In genomic region chr9:48644926-48645647, GRCm38 (mm10) we compare ENCODE assay signal across 9 mouse cellular contexts. TPM values are rescaled to one million over a fixed set of nuclear protein-coding genes. Genes with fewer than 3 reads are reported as not detected.
A peak's percentile ranks its signal among the peaks of the same experiment; 100 is the strongest.
DNase-seq lines count a peak whose midpoint lies in the region; ATAC-seq and TF ChIP-seq lines count a peak whose summit lies in the region.
"Had no signal": no experiment of that assay in that cellular context is flagged by ENCODE, and none has a peak within 500 bp of the region (broad histone marks: within the 10 kb centered on the region; RNA-seq: fewer than 3 reads in every experiment).

No protein-coding gene starts in this region.

- no peak overlapping the region for H3K4me2 ChIP-seq in forebrain, embryonic 15.5 days (replicated peaks)
- H3K4me2 ChIP-seq: neural tube, embryonic 13.5 days had no signal

- TF ChIP-seq CTCF in bone marrow, adult 2 months (IDR thresholded peaks at IDR 0.05; ENCODE audit: control insufficient read depth, insufficient read depth, low read length): peak; percentile 39; the same call in 1 of the 2 replicates

- peak; percentile 53 for DNase-seq in forebrain, embryonic 10.5 days (ENCODE audit: extremely low spot score, low spot score)
- DNase-seq in left cerebral cortex, postnatal 4 days: peak; percentile 30
- DNase-seq in left cerebral cortex, adult 9 months (ENCODE audit: low spot score in 2 of 2): no peak
- DNase-seq in heart, embryonic 10.5 days (ENCODE audit: low spot score): peak; percentile 67
- DNase-seq in urinary bladder, postnatal 25 days (ENCODE audit: low spot score): no peak

- no peak overlapping the region for H3K4me3 ChIP-seq in forebrain, embryonic 10.5 days
- no peak overlapping the region for H3K4me3 ChIP-seq in forebrain, embryonic 15.5 days
- H3K4me3 ChIP-seq in bone marrow, adult 2 months (replicated peaks; ENCODE audit: control insufficient read depth, low read depth, low read length): no peak overlapping the region
- H3K4me3 ChIP-seq in heart, embryonic 10.5 days: no peak overlapping the region
- H3K4me3 ChIP-seq: neural tube, embryonic 13.5 days had no signal

- H3K4me1 ChIP-seq in forebrain, embryonic 10.5 days: peaks cover 47% of the 10 kb centered on the region
- H3K4me1 ChIP-seq in forebrain, embryonic 15.5 days: peaks cover 25% of the 10 kb centered on the region
- no peaks in the 10 kb centered on the region for H3K4me1 ChIP-seq in bone marrow, adult 2 months (ENCODE audit: control insufficient read depth, insufficient read depth, low read length)
- peaks cover 32% of the 10 kb centered on the region for H3K4me1 ChIP-seq in heart, embryonic 10.5 days

- no peak for TF ChIP-seq POLR2A in bone marrow, adult 2 months (IDR thresholded peaks at IDR 0.05; ENCODE audit: borderline replicate concordance, control insufficient read depth, low read depth, low read length)

- H3K36me3 ChIP-seq in forebrain, embryonic 10.5 days (replicated peaks): no peaks in the 10 kb centered on the region
- no peaks in the 10 kb centered on the region for H3K36me3 ChIP-seq in forebrain, embryonic 15.5 days
- no peaks in the 10 kb centered on the region for H3K36me3 ChIP-seq in heart, embryonic 10.5 days

- peaks cover 16% of the 10 kb centered on the region; the same call in 1 of the 2 replicates for H3K9me3 ChIP-seq in forebrain, embryonic 10.5 days
- H3K9me3 ChIP-seq in forebrain, embryonic 15.5 days: peaks cover 3% of the 10 kb centered on the region; the same call in 1 of the 2 replicates
- H3K9me3 ChIP-seq in heart, embryonic 10.5 days: peaks cover 7% of the 10 kb centered on the region

- no peak overlapping the region for H3K27ac ChIP-seq in forebrain, embryonic 10.5 days
- H3K27ac ChIP-seq in forebrain, embryonic 15.5 days (replicated peaks): no peak overlapping the region
- H3K27ac ChIP-seq in bone marrow, adult 2 months (ENCODE audit: control insufficient read depth, insufficient read depth, low read depth, low read length, poor library complexity): no peak overlapping the region
- no peak overlapping the region for H3K27ac ChIP-seq in heart, embryonic 10.5 days
- H3K27ac ChIP-seq: neural tube, embryonic 13.5 days had no signal

- H3K27me3 ChIP-seq in forebrain, embryonic 10.5 days (ENCODE audit: poor library complexity, severe bottlenecking): 0 out of 2 replicates have a peak, but pooled peaks cover 9% of the 10 kb centered on the region
- peaks cover 19% of the 10 kb centered on the region; the same call in 1 of the 2 replicates for H3K27me3 ChIP-seq in forebrain, embryonic 15.5 days
- H3K27me3 ChIP-seq in heart, embryonic 10.5 days (ENCODE audit: insufficient read depth, poor library complexity, severe bottlenecking): peaks cover 20% of the 10 kb centered on the region

- no peak for ATAC-seq in forebrain, embryonic 15.5 days (replicated peaks)
- ATAC-seq in megakaryocyte progenitor cell, adult 5-6 weeks (replicated peaks; ENCODE audit: poor library complexity): peak; percentile 84

- H3K9ac ChIP-seq in forebrain, embryonic 15.5 days (replicated peaks): no peak overlapping the region
- H3K9ac ChIP-seq: neural tube, embryonic 13.5 days had no signal

- 52% methylated on average over 13 of the region's 13 CpGs for WGBS in forebrain, embryonic 10.5 days
- WGBS in forebrain, embryonic 15.5 days: 52% methylated on average over 13 of the region's 13 CpGs
- 46% methylated on average over 13 of the region's 13 CpGs for WGBS in bone marrow, adult 2 months
- 46% methylated on average over 13 of the region's 13 CpGs for WGBS in heart, embryonic 10.5 days

- intact Hi-C loops in left cerebral cortex, postnatal 4 days (cut with DNase I): loop anchor here (5.0 kb wide), 2 partner anchors 327 to 407 kb away; no protein-coding TSS in a partner anchor

RNA-seq across cellular contexts. Expression of gene Nnmt, which starts 40.1 kb away (rescaled TPM):
- polyA plus RNA-seq in forebrain, embryonic 10.5 days (2016; fragmentation: Nextera tagmentation; extraction: Ambion mirVana): 0.73 and 1.2 TPM in 2 replicates
- polyA plus RNA-seq in forebrain, embryonic 15.5 days (2015; fragmentation: Nextera tagmentation; extraction: Ambion mirVana): 0.42 and 0.74 TPM in 2 replicates
- 1 to 10 TPM; 7.2 to 8.2 TPM for total RNA-seq in left cerebral cortex, postnatal 4 days (2021)
- polyA plus RNA-seq in bone marrow, adult 2 months (2011; ENCODE audit: insufficient read depth, insufficient read length, low replicate concordance, missing spikeins): 3.1 and 12.8 TPM in 2 replicates
- polyA plus RNA-seq in heart, embryonic 10.5 days (2016; fragmentation: Nextera tagmentation; extraction: Ambion mirVana): 2.1 and 2.5 TPM in 2 replicates
- total RNA-seq in megakaryocyte progenitor cell, adult 5-6 weeks (2015): 0.98 TPM in 1 of 2 replicates, not detected in the other
- not detected in 2 replicates for total RNA-seq in megakaryocyte progenitor cell, adult 5-6 weeks (2017)

Comparison
In these comparisons a context has a peak if more than half of its experiments do, and no peak if none do; other contexts are left out.
1. DNase-seq: peak in forebrain, embryonic 10.5 days (single experiment), left cerebral cortex, postnatal 4 days (single experiment) and heart, embryonic 10.5 days (single experiment); none in left cerebral cortex, adult 9 months (0 of 2) and urinary bladder, postnatal 25 days (single experiment).